Comparison of ENCODE assay signal across 9 mouse cellular contexts in the genomic region with DNA sequence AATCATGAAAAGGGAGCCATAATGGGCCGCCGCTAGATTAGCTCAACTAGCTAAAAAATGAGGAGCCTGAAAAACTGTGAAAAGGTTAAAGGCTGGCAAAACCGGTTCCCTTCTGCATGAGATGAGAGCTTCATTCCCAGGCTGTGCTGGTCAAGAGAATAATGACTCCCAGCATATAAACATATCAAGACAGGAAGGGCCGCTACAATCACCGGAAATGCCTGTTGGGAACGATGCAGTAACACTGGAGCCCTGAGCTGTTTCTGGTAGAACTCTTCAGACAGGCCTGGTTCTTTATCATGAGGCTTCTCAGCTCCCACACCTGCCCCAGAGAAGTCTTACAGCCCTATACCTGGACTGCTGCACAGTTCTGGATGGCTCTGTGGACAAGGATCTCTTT. TPM values are rescaled to one million over a fixed set of nuclear protein-coding genes. Genes with fewer than 3 reads are reported as not detected.
DNase-seq lines count a peak whose midpoint lies in the region; ATAC-seq and TF ChIP-seq lines count a peak whose summit lies in the region.
"Had no signal": no experiment of that assay in that cellular context is flagged by ENCODE, and none has a peak within 500 bp of the region (broad histone marks: within the 10 kb centered on the region; RNA-seq: fewer than 3 reads in every experiment).

No protein-coding gene starts in this region.

- peak overlapping the region; percentile 61 for H3K27ac ChIP-seq in kidney, adult 2 months (ENCODE audit: insufficient read depth, low read depth, low read length)
- peak overlapping the region; percentile 67 for H3K27ac ChIP-seq in lung, embryonic 16.5 days (ENCODE audit: low read length)
- H3K27ac ChIP-seq: midbrain, embryonic 12.5 days had no signal

- no peaks in the 10 kb centered on the region for H3K27me3 ChIP-seq in kidney, adult 2 months (replicated peaks; ENCODE audit: control insufficient read depth, insufficient read depth, low read length)
- H3K27me3 ChIP-seq in lung, embryonic 16.5 days (ENCODE audit: control insufficient read depth, insufficient read depth, low read depth, low read length), result no peaks in the 10 kb centered on the region
- H3K27me3 ChIP-seq: midbrain, embryonic 12.5 days had no signal

- ATAC-seq in lung, embryonic 16.5 days (ENCODE audit: low read depth), result peak; percentile 80

- WGBS in kidney, adult 2 months, result 75% methylated on average over 6 of the region's 6 CpGs
- WGBS in lung, embryonic 16.5 days, result 69% methylated on average over 6 of the region's 6 CpGs

- no peak for TF ChIP-seq POLR2A in kidney, adult 2 months (IDR thresholded peaks at IDR 0.05; ENCODE audit: low read depth, low read length)

- H3K4me1 ChIP-seq in kidney, adult 2 months (ENCODE audit: control insufficient read depth, insufficient read depth, low read length), result no peaks in the 10 kb centered on the region
- no peaks in the 10 kb centered on the region for H3K4me1 ChIP-seq in lung, embryonic 16.5 days (replicated peaks; ENCODE audit: control insufficient read depth, insufficient read depth, low read length)
- H3K4me1 ChIP-seq: midbrain, embryonic 12.5 days had no signal

- peak; percentile 98 for DNase-seq in heart, adult 11 months
- peak; percentile 57 to 76 for DNase-seq in heart, adult 9 months (ENCODE audit: low spot score in 2 of 2)
- DNase-seq in kidney, adult 2 months, result peak; percentile 78
- no peak for DNase-seq in right cerebral cortex, adult 18-20 months
- DNase-seq in urinary bladder, postnatal 36 days (ENCODE audit: low spot score in 2 of 2), result no peak
- no peak for DNase-seq in frontal cortex, adult 2 months (ENCODE audit: extremely low spot score in 1 of 2, low spot score in 1 of 2)
- DNase-seq: gastrocnemius, postnatal 25 days had no signal

- H3K4me2 ChIP-seq in lung, embryonic 16.5 days (ENCODE audit: low read depth, low read length), result no peak overlapping the region
- H3K4me2 ChIP-seq: midbrain, embryonic 12.5 days had no signal

- no peak overlapping the region for H3K4me3 ChIP-seq in kidney, adult 2 months (ENCODE audit: insufficient read depth, low read depth, low read length)
- H3K4me3 ChIP-seq in lung, embryonic 16.5 days (ENCODE audit: low read length), result no peak overlapping the region
- H3K4me3 ChIP-seq: midbrain, embryonic 12.5 days had no signal

- no peaks in the 10 kb centered on the region for H3K9me3 ChIP-seq in lung, embryonic 16.5 days (ENCODE audit: control insufficient read depth, low read length)
- H3K9me3 ChIP-seq: midbrain, embryonic 12.5 days had no signal

- H3K9ac ChIP-seq in lung, embryonic 16.5 days (ENCODE audit: low read length), result no peak overlapping the region
- H3K9ac ChIP-seq: midbrain, embryonic 12.5 days had no signal

- H3K36me3 ChIP-seq in kidney, adult 2 months (ENCODE audit: control insufficient read depth, insufficient read depth, low read length), result peaks cover 9% of the 10 kb centered on the region
- peaks cover 23% of the 10 kb centered on the region for H3K36me3 ChIP-seq in lung, embryonic 16.5 days (ENCODE audit: control insufficient read depth, insufficient read depth, low read length)

- no peak for TF ChIP-seq CTCF in kidney, adult 2 months (conservative IDR thresholded peaks at IDR 0.05; ENCODE audit: insufficient read depth, insufficient read length, low read depth, low read length)

RNA-seq across cellular contexts. Expression of gene Wdr37, which starts 31.8 kb away (rescaled TPM):
- polyA plus RNA-seq in kidney, adult 2 months (2012; rRNA removed), result 9.9 and 11.4 TPM in 2 replicates
- polyA plus RNA-seq in lung, embryonic 16.5 days (2015; fragmentation: Nextera tagmentation; extraction: Ambion mirVana), result 21.3 and 23.1 TPM in 2 replicates
- polyA plus RNA-seq in frontal cortex, adult 2 months (2012; rRNA removed), result 40.2 and 41.2 TPM in 2 replicates

RNA-seq across cellular contexts. Expression of gene Idi1, which starts 45.4 kb away (rescaled TPM):
- 8.8 and 11.0 TPM in 2 replicates for polyA plus RNA-seq in kidney, adult 2 months (2012; rRNA removed)
- 54.2 and 59.9 TPM in 2 replicates for polyA plus RNA-seq in lung, embryonic 16.5 days (2015; fragmentation: Nextera tagmentation; extraction: Ambion mirVana)
- polyA plus RNA-seq in frontal cortex, adult 2 months (2012; rRNA removed), result 37.7 and 40.9 TPM in 2 replicates

Comparison
In these comparisons a context has a peak if more than half of its experiments do, and no peak if none do; other contexts are left out.
1. DNase-seq: peak in heart, adult 11 months (single experiment), heart, adult 9 months (2 of 2) and kidney, adult 2 months (single experiment); none in right cerebral cortex, adult 18-20 months (single experiment), urinary bladder, postnatal 36 days (0 of 2) and frontal cortex, adult 2 months (0 of 2).